Mouse (Mus musculus): ENCODE data around the gene Pde8b.

GRCm38 (mm10) chr13:95032127-95032831 lies 217.9 kb downstream of the Pde8b start:
- TF ChIP-seq CTCF (IDR thresholded peaks at IDR 0.05; ENCODE audit: low read depth) (no peak), EP300 (optimal IDR thresholded peaks at IDR 0.05) (no peak)

All from stomach, postnatal 0 days (tissue).